Mouse (Mus musculus): ENCODE results near the gene St3gal4.
A peak's percentile ranks its signal among the peaks of the same experiment; 100 is the strongest.
"Not testable (repeated sequence)": the region's sequence is repeated elsewhere in the genome, so short reads cannot be mapped to it uniquely, and the experiment has no call there.

Gene St3gal4

DNA sequence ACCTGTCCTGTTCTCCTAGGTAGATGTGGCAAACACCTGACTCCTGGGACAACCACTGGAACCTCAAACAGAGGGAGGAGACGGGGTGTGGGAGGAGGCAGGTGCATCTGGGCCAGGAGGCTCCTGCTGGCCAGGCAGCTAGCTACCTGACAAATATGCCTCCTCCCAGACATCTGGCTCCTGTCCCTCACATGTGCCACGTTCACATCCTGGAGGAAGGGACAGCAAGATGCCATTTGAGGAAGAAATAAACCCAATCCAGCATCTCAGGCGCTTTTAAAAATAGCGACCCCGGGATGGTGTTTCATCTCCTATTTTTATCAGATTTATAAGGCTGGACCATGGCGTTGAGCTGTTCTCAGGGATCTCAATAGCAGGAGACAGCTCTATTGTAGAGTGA, at the start of gene St3gal4:
TSS of gene St3gal4 (minus strand) at position 101 of the 400 bp plus-strand sequence.
- DNase-seq, result no peak

DNA sequence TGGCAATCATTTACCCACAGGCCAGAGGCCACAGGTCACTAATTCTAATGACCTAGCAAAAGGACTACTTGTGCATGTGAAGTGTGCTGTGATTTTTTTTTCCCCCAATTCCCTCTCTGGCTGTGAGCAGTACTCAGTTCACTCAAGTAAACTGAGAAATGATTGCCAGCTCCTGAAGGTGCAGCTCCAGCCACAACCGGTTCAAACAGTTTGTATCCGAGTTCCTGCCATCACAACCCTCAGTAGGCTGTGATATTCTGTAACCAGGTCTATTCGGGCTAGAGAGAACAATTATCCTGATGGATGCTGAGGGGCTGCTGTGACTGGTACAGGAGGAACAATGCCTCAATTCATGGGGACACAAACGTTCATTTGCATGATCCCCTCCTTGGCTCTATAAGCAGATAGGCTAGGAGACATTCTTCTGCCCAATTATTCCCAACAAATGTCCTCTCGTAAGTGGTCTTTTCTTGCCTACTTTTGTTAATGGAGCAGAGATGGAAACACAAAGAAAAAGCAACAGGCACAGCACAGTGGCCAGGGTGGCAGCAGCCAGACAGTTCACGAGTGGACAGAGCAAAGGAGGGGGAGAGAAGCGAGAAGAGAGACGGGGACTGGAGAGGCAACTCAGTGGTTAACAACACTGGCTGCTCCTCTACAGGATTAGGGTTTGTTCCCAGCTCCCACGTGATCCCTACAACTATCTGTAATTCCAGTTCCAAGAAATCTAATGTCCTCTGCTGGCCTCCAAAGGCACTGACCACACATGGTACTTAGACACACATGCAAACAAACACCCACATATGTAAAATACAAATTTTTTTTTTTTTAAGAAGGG, 47.9 kb upstream of the St3gal4 start:
- DNase-seq, result peak; percentile 70 to 82

DNA sequence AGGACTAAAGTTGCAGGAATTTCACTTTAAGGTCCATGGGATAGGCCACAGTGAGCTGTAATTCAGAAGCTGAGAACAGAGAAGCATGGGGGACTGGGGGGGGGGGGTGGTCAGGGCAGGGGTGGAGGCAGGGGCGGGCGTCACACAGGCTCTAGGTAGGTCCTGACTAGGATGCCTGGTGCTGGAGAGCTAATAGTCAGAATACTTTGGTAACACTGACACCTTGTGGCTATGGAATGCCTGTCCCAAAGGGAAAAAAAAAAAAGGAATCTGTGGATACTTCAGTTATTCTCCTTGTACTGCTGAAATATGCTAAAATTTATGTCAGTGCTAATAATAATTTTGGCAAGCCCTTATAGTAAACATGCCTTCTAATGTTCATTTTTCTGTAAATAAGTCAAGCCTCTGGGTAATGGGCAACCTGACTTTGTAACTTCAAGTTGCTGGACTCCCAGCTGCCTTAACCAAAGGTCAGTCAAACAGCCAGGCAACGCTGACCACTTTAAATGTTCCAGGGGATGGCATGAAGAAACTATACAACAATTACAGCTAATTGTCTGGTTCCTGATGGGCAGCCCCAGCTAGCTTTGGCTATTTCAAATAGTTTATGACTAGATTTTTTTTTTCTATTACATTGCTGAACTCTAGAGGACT, 47.2 kb upstream of the St3gal4 start:
- peak; percentile 35 to 57 for DNase-seq

DNA sequence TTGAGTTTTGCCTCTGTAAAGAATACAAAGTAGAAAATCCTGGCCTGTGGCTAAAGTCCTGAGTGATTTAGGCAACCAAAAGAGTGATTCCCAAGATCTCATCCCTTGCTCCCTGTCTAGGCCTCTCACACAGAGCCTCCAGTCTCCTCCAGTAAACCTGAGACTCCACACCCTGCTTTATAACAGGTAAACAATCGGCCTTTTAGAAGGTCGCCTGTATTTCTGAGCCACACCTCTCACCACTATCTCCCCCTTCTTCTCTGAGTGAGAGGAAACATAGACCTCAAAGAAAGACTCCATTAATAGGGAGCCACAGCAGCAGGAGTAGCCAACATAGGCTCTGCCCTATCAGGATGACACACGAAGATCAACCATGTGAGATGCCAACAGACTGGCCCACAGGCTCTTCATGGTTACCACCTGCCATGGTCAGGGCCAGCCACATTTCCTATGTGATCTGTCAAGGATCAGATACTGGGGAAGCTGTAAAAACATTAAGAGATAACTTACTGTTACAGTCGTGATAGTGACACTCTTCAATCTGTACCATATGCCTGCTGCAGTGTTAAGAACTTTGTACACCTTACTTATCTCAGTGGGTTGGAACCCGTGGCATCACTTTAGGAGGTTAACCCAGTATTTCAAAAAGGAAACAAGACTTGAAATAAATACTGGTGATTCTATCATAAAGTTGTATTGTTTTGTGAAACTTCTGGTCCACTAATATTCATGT, 45.2 kb upstream of the St3gal4 start:
- DNase-seq, result no peak

DNA sequence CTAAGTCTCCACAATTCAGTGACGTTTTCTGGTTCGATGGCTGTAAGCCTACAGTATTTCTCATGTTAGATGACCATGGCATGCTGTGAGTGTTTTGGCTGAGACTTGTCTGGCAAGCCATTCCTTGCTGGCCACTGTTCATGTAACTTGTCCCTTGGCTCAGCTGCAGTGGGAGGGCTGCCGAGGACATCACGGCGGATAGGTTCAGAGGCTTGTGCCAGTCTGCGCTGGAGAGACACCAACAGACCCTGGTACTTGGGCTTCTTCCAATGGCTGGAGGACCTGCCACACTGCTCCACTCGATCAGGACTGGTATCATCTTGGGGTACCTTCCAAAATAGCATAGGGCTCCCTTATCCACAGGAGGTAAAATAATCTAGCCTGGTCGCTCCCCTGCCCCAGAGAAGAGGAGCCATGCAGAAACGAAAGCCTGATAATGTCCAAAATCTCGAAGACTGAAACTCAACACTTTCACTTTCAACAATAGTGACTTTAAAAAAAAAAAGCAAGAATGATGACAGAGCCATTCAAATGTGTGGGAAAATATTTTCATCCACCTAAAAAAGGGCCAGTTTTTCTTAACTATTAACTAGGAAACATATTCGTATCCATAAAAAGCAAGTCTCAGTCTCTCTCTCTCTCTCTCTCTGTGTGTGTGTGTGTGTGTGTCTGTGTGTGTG, 44.1 kb upstream of the St3gal4 start:
- peak; percentile 26 to 62 for DNase-seq

DNA sequence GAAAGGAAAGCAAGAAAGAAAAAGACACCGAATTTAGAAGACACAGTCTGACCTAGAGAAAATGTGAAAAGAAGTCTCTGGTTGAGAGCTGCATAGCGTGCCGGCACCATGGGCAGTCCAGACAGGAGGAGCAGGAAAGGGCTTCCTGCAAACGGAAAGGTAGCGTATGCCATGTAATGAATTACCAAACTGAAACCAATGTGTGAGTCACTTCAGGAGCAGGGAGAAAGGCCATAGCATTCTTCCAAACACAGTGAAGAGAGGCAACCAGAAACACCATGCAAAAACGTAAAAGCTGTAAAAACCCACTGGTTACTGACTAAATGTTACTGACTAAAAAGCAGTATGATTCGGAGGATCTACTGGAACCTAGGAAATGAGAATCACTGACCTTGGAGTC, 42.7 kb upstream of the St3gal4 start:
- DNase-seq, result no peak

DNA sequence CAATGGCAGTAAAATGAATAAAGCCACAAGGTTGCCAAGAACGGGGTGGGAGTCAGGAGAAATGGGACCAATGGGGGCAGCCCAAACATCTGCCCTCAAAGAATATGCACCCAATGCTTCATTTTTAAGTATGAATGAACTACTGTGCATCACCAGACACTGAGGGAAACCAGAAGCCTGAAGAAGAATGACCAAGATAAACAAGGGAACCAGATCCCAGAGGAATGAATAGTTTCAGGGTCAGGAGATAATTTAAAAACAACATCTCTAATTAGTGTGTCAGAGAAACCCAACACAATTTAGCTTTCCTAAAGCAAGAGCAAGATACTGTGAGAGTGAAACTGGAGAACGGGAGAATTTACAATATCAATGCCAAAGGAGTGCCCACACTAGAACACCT, 41.6 kb upstream of the St3gal4 start:
- no peak for DNase-seq

DNA sequence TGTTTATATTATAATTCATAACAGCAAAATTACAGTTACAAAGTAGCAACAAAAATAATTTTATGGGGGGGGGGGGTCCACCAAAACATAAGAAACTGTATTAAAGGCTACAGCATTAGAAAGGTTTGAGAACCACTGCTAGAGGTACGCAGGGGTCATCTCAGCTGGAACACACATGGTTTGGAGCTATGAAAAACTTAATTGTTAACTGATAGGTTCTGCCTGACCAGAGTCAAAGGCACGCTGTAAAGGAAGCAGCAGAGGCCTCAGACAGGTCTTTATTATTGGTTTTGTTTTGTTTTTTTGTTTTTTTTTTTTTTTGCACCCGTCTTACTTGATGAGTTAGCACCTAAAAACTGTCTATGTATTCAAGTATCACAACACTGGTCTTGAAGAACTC, 39.4 kb upstream of the St3gal4 start:
- DNase-seq, result peak in 1 of 2 experiments; percentile 13

DNA sequence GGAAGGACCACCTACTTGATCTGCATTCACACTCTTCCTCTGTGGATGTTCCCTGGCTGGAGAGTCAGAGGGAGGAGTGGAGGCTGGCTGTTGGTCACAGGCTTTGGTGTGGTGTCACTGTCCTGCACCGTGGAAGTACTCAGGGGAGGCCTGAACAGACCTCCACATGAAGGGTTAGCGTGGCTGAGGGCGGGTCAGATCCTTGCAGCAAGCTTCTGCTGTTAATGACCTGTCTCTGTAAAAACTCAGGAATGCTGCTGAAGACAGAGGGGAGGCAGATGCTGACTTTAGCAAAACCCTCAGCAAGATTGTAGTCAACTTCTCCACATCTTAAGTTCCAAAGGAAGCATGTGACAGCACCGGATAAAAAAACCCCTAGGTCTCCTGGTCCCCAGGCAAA, 37.8 kb upstream of the St3gal4 start:
- DNase-seq, result no peak

DNA sequence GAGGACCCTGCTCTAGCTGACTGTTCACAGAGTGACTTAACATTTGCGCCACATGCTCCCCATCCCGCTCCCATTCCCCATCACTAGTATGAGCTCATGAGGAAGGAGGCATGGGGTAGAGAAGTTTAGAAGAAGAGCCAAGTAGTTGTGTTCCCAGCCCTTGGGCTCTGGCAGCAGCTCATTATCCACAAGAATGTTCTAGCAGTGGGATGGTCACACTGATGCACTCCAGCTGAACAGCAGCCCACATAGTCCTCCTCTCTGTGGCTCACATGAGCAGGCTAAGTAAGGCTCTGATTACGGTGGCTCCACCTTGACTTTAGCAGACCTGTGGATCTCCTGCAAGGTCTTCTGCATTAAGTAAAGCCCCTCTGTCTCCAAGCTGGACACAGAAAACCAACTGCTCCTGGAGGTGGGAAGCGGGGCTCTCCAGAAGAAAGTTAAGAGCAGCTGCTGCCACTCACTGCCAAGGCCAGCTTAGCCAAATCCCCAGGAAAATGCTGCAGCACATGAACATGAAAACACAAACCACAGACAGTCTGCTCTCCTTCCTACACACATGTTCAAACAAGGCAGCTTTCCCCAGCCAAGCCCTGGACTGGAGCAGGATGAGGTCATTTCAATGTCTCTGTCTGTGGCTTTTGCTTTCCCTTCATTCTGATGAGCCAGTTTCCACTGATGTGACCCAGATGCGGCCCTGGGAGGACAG, 37.1 kb upstream of the St3gal4 start:
- DNase-seq, result no peak

DNA sequence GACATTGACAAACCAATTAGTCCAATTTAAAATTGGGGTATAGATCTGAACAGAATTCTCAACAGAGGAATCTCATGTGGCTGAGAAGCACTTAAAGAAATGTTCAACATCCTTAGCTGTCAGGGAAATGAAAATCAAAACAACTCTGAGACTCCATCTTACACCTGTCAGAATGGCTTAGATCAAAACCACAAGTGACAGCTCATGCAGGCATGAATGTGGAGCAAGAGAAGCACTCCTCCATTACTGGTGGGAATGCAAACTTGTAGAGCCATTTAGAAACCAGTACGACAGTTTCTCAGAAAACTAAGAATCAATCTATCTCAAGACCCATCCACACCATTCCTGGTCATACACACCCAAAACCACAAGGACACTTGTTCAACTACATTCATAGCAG, 33.9 kb upstream of the St3gal4 start:
- DNase-seq, result no peak

DNA sequence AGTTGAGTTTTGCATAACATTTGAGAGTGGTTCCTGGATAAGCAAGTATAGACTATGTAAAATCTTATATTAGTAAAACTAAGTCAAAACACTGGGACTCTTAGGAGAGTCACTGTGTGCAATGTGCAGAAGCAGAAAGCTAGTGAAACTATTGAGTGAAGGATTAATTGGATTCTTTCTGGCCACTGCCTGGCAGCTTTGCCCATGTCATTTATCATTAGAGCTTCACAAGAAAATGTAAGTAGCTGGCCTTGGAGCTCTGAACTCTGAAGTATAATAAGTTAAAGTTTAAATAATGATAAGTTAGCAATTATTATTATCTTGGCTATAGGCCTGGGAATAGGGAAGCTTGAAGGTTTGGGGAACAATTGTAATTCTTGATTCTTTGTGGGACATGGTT, 29.8 kb upstream of the St3gal4 start:
- not testable (repeated sequence) for DNase-seq

DNA sequence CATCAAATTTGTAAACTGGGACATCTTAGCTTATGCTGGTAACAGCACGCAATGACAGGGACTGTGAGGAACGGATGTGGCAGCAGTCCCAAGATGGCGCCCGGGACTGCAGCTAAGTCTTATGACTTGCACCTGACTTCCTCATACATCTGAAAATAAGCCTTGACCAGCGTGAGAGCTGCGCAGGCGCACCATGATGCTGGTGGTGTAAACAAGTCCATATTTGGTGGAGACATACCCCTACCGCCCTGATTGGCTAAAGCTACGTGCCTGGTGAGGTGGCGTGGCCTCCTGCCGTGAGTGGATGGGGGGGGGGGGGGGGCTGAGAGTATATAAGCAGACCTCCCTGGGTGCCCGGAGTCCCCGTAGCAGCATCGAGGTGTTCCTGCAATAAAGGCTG, 28.2 kb upstream of the St3gal4 start:
- peak in 1 of 2 experiments; percentile 11 for DNase-seq

DNA sequence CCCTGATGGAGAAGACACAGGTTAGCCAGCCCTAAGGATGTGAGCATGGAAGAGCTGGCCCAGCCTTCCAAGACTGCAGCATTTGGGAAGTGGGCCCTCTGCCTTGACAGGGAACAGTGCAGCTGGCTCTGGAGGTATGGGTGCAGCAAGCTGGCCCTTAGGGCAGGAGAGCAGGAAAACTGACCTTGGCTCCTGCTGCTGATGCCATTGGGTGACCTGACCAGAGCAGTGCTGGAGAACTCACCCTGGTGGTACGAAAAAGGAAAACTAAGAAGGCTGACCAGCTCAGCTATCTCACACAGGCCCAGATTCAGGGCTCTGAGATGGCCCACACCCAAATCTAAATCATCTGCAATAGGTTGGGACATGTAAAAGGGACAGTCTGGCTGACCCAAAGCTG, 26.8 kb upstream of the St3gal4 start:
- no peak for DNase-seq

DNA sequence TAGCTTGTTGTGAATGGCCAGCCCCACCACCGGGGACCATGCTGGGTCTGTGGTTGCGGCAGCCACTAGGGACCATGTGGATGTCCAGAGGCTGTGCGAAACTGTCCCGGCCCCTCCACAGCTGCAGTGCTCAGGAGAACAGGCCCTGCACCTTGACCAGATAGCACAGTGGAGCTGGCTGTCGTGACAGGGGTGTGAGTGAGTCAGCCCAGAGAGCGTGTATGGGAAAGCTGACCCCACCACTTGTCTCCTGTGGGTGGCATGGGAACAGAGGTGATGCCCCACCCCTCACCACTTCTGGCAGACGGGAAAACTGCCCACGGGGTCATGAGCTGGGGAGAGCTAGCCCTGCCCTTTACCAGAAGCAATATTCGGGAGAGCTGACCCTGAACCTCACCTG, 26.1 kb upstream of the St3gal4 start:
- DNase-seq, result peak in 1 of 2 experiments; percentile 28

DNA sequence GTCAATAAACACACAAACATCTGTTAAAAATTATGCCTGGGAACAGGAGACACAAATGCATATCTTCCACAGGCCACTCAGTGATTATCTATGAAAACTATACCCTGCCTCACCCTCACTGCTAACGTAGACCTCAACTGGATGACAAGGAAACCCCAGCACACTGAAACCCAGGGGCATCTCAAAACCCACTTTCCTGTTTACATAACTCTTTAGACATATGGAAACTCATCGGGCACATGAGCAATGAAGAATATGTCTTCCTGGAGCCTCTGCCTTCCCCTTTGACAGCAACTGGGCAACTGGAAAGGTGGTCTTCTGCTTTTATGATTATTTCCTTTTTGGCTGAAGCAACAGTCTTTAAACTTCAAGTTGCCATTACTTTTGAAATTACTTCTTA, 23.2 kb upstream of the St3gal4 start:
- peak in 1 of 2 experiments; percentile 4 for DNase-seq

DNA sequence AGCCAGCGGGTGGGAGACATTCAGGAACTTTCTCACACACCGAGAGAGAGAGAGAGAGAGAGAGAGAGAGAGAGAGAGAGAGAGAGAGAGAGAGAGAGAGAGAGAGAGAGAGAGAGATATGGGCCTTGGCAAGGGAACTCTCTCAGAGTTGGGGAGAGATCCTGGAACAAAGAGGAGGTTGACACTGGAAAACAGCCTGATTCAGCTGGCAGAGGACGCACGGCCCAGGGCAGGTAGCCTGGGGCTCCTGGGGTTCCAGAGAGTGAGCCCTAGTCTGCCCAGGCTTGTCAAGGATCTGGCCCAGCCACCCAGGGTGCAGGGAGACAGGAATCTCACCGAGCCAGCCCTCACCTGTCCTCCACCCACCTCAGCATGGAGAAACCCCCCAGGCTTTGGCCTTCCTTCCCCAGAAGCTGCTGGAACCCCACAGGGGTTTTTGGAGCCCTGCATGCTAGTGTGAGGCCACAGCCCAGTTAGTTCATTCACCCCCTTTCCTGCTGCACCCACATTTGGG, 20.2 kb upstream of the St3gal4 start:
- DNase-seq, result peak in 1 of 2 experiments; percentile 29

DNA sequence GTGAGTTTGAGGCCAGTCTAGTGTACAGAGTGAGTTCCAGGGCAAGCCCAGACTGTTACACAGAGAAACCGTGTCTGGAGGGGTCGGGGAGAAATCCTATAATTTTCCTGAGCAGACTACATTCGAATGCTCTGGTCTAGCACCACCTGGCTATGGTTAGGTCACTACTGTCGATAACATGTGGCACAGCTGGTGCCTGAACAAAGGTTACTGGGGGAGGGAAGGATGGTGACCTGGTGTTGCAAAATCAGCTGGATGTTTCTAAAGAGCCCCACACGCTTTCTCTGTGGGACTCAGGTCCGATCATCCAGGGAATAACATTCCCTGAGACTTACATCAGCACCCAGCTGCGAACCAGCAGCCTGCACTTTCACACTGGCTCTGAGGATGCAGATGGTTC, 19.0 kb upstream of the St3gal4 start:
- DNase-seq, result peak in 1 of 2 experiments; percentile 39

DNA sequence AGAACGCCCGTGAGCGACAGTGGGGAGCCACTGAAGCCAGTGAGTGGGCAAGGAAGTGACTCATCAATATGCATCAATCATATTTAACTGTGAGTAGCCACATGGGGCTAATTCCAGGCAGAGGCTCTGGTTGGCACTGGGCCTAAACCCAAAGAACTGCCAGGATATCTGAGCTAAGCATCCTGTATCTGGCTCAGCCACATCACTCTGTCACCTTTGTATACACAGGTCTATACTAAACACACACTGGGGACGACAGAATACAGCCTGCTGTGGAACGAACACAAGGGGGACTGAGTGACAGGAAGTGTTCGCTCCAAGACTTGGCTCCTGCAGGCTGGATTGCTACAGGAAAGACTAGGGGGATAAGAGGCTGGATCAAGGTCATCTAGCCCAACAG, 16.5 kb upstream of the St3gal4 start:
- peak; percentile 25 to 34 for DNase-seq

DNA sequence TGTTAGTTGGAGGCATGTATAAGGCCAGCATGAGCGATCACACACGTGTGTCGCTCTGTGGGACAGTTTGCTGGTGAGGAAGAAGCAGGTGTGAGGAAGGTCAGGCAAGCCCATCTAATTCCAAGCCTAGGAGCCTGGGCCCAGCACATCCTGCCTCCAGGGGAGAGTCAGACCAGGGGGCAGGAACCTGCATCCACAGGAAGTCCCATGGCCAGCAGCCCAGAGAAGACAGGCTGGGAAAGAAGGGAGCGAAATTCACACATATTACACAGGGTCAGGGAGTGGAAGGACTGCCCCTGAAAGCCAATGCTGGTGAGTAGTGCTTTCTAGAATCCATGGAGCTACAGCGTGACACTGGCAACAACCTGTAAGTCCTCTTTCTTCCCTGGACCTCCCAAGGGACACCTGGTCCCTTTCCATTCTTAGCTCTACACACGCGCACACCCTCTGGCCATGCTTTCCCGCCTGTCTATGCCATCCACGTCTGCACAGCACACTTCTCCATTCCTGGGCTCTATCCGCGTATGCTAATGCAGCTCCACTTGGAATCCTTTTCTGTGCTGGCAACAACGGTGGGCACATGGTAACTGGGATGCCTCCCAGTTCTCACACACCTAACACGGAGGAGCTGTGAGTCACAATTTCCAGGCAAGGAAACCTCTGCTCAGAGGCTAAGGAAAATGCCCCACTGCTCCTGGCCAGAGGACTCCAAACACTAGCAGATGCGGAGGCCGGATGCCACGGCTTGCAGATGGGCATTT, 12.7 kb upstream of the St3gal4 start:
- peak; percentile 55 to 65 for DNase-seq

DNA sequence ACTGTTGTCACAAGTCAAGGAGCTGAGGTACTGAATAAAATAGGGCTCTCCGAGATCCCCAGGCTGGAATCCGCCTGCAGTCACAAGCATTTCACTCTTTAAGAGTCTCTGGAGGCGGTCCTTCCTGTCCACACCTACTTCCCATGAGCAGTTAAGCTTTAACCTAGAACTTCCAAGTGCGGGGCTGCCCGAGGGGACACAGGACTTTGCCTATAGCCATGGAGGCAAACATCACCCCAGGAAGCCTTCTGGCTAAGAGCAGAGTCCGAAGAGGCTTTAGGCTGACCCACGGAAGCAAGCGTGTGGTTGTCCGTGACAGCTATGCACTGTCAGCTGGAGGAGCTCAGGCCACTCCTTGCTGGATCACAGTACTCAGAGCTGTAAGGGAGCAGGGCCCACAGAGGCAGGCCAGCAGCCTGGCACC, 9.9 kb upstream of the St3gal4 start:
- DNase-seq, result peak; percentile 61 to 80

Measured in kidney, postnatal 25 days (tissue).